Mouse (Mus musculus): ENCODE data around the gene Col12a1. TPM values are rescaled to one million over a fixed set of nuclear protein-coding genes. Genes with fewer than 3 reads are reported as not detected.

The Col12a1 gene
- total and polyA plus RNA-seq, 3 experiments = 0.07 to 0.46 (median 0.21) TPM

- Histone ChIP-seq H3K4me1 (ENCODE audit: control insufficient read depth in 1 of 2, insufficient read depth in 2 of 2) (peaks cover 0 to 3% of the 10 kb centered on the region in 2 experiments; a peak in 1 of 4 replicates), H3K79me2 (replicated peaks; ENCODE audit: control insufficient read depth, extremely low read depth, insufficient read depth, poor library complexity, severe bottlenecking) (no peaks in the 10 kb centered on the region), H3K27me3 (replicated peaks) (no peaks in the 10 kb centered on the region), H3K9me3 (replicated peaks; ENCODE audit: low read length) (no peaks in the 10 kb centered on the region), H3K36me3 (replicated peaks in 1 of 2; ENCODE audit: control insufficient read depth in 1 of 2, insufficient read depth in 1 of 2, low read length in 1 of 2) (peaks cover 2 to 4% of the 10 kb centered on the region in 2 experiments), H3K4me2 (ENCODE audit: insufficient read depth, low read depth, poor library complexity, severe bottlenecking) (no peak overlapping the region), H3K27ac (ENCODE audit: insufficient read depth, low read depth) (no peak overlapping the region), H3K4me3 (replicated peaks in 1 of 3; ENCODE audit: low read depth in 2 of 3, low read length in 2 of 3, poor library complexity in 1 of 3) (no peak overlapping the region), H3K9ac (ENCODE audit: insufficient read depth, low read depth) (no peak overlapping the region)
- no peak for DNase-seq (ENCODE audit: extremely low read depth)
- in situ Hi-C loops (cut with MboI; ENCODE audit: low pct_ligation_motif_present, low pct_unique_long_range_greater_than_20kb, low sequenced_read_pairs) (no loop called here), dilution Hi-C loops (cut with MboI; ENCODE audit: extremely low pct_ligation_motif_present, extremely low pct_unique_long_range_greater_than_20kb, low sequenced_read_pairs) (no loop called here)
- no peak for TF ChIP-seq MXI1 (IDR thresholded peaks at IDR 0.05; ENCODE audit: low read depth, low read length)
- no peak for TF ChIP-seq IRF4 (IDR thresholded peaks at IDR 0.05; ENCODE audit: low read depth, low read length)
- TF ChIP-seq USF2 (conservative IDR thresholded peaks at IDR 0.05; ENCODE audit: low read depth, low read length) = no peak
- TF ChIP-seq MYC (IDR thresholded peaks at IDR 0.05; ENCODE audit: low read depth, low read length) = no peak
- no peak for TF ChIP-seq ZNF384 (IDR thresholded peaks at IDR 0.05; ENCODE audit: low read depth, low read length)
- TF ChIP-seq CHD2 (IDR thresholded peaks at IDR 0.05; ENCODE audit: low read length) = no peak
Observed at GRCm38 (mm10) chr9:79765329-79765728, 46.7 kb upstream of the Col12a1 start.

GRCm38 (mm10) chr9:79762519-79762918, 43.9 kb upstream of the Col12a1 start:
- Histone ChIP-seq H3K4me3 (replicated peaks in 1 of 3; ENCODE audit: low read depth in 2 of 3, low read length in 2 of 3, poor library complexity in 1 of 3) (no peak overlapping the region), H3K4me1 (ENCODE audit: control insufficient read depth in 1 of 2, insufficient read depth in 2 of 2) (peaks cover 2 to 16% of the 10 kb centered on the region in 2 experiments; a peak in 2 of 4 replicates), H3K36me3 (replicated peaks in 1 of 2; ENCODE audit: control insufficient read depth in 1 of 2, insufficient read depth in 1 of 2, low read length in 1 of 2) (peaks cover 3 to 4% of the 10 kb centered on the region in 2 experiments), H3K9me3 (replicated peaks; ENCODE audit: low read length) (no peaks in the 10 kb centered on the region), H3K27ac (ENCODE audit: insufficient read depth, low read depth) (no peak overlapping the region), H3K79me2 (replicated peaks; ENCODE audit: control insufficient read depth, extremely low read depth, insufficient read depth, poor library complexity, severe bottlenecking) (peaks cover 19% of the 10 kb centered on the region), H3K27me3 (replicated peaks) (no peaks in the 10 kb centered on the region), H3K4me2 (ENCODE audit: insufficient read depth, low read depth, poor library complexity, severe bottlenecking) (no peak overlapping the region), H3K9ac (ENCODE audit: insufficient read depth, low read depth) (no peak overlapping the region)
- dilution Hi-C loops (cut with MboI; ENCODE audit: extremely low pct_ligation_motif_present, extremely low pct_unique_long_range_greater_than_20kb, low sequenced_read_pairs) (no loop called here), in situ Hi-C loops (cut with MboI; ENCODE audit: low pct_ligation_motif_present, low pct_unique_long_range_greater_than_20kb, low sequenced_read_pairs) (no loop called here)
- TF ChIP-seq TCF12 (IDR thresholded peaks at IDR 0.05; ENCODE audit: low read depth, low read length) = no peak
- TF ChIP-seq GABPA (IDR thresholded peaks at IDR 0.05; ENCODE audit: insufficient replicate concordance, low read depth, low read length) = no peak
- no peak for TF ChIP-seq USF1 (IDR thresholded peaks at IDR 0.05; ENCODE audit: low read depth, low read length)
- no peak for TF ChIP-seq MAX (IDR thresholded peaks at IDR 0.05; ENCODE audit: low read length)
- TF ChIP-seq JUND (conservative IDR thresholded peaks at IDR 0.05; ENCODE audit: low read depth, low read length) = no peak
- no peak for TF ChIP-seq MXI1 (IDR thresholded peaks at IDR 0.05; ENCODE audit: low read depth, low read length)
- DNase-seq (ENCODE audit: extremely low read depth) = no peak

- Histone ChIP-seq H3K27ac (ENCODE audit: insufficient read depth, low read depth) (0 out of 2 replicates have a peak overlapping the region, but pooled peaks have one; percentile 40), H3K9ac (ENCODE audit: insufficient read depth, low read depth) (peak overlapping the region; percentile 81), H3K36me3 (replicated peaks in 1 of 2; ENCODE audit: control insufficient read depth in 1 of 2, insufficient read depth in 1 of 2, low read length in 1 of 2) (peaks cover 14 to 28% of the 10 kb centered on the region in 2 experiments), H3K4me3 (replicated peaks in 1 of 3; ENCODE audit: low read depth in 2 of 3, low read length in 2 of 3, poor library complexity in 1 of 3) (peak overlapping the region; percentile 89 to 97 (median 95)), H3K4me2 (ENCODE audit: insufficient read depth, low read depth, poor library complexity, severe bottlenecking) (peak overlapping the region; percentile 100), H3K4me1 (ENCODE audit: control insufficient read depth in 1 of 2, insufficient read depth in 2 of 2) (peaks cover 2 to 21% of the 10 kb centered on the region in 2 experiments; a peak in 2 of 4 replicates), H3K79me2 (replicated peaks; ENCODE audit: control insufficient read depth, extremely low read depth, insufficient read depth, poor library complexity, severe bottlenecking) (peaks cover 23% of the 10 kb centered on the region), H3K9me3 (replicated peaks; ENCODE audit: low read length) (no peaks in the 10 kb centered on the region), H3K27me3 (replicated peaks) (no peaks in the 10 kb centered on the region)
- DNase-seq (ENCODE audit: extremely low read depth) = no peak
- dilution Hi-C loops (cut with MboI; ENCODE audit: extremely low pct_ligation_motif_present, extremely low pct_unique_long_range_greater_than_20kb, low sequenced_read_pairs) = no loop called here
- in situ Hi-C loops (cut with MboI; ENCODE audit: low pct_ligation_motif_present, low pct_unique_long_range_greater_than_20kb, low sequenced_read_pairs) = no loop called here
- TF ChIP-seq JUN (IDR thresholded peaks at IDR 0.05; ENCODE audit: insufficient read depth, low read depth, low read length) (no peak), HCFC1 (IDR thresholded peaks at IDR 0.05; ENCODE audit: low read depth, low read length) (no peak), POLR2A (IDR thresholded peaks at IDR 0.05; ENCODE audit: low read depth, low read length) (no peak)
Observed at GRCm38 (mm10) chr9:79760076-79760475, 41.4 kb upstream of the Col12a1 start.

Data from CH12.LX (cell line).